9 mouse cellular contexts compared by ENCODE assay signal in genomic region chr12:118529428-118530361, GRCm38 (mm10).
A peak's percentile ranks its signal among the peaks of the same experiment; 100 is the strongest.
DNase-seq lines count a peak whose midpoint lies in the region; ATAC-seq and TF ChIP-seq lines count a peak whose summit lies in the region.
"Had no signal": no experiment of that assay in that cellular context is flagged by ENCODE, and none has a peak within 500 bp of the region (broad histone marks: within the 10 kb centered on the region; RNA-seq: fewer than 3 reads in every experiment).

No protein-coding gene starts in this region.

- H3K36me3 ChIP-seq in heart, embryonic 14.5 days (ENCODE audit: control insufficient read depth, insufficient read depth, low read length) = no peaks in the 10 kb centered on the region
- H3K36me3 ChIP-seq in heart, embryonic 16.5 days (ENCODE audit: control insufficient read depth, insufficient read depth) = no peaks in the 10 kb centered on the region
- H3K36me3 ChIP-seq in neural tube, embryonic 13.5 days = no peaks in the 10 kb centered on the region
- no peaks in the 10 kb centered on the region for H3K36me3 ChIP-seq in thymus, adult 2 months (ENCODE audit: control insufficient read depth, insufficient read depth, low read length)

- H3K9me3 ChIP-seq in heart, embryonic 14.5 days (ENCODE audit: control insufficient read depth, low read length) = no peaks in the 10 kb centered on the region
- H3K9me3 ChIP-seq in heart, embryonic 16.5 days (replicated peaks; ENCODE audit: control insufficient read depth, low read length) = no peaks in the 10 kb centered on the region
- H3K9me3 ChIP-seq in neural tube, embryonic 13.5 days = no peaks in the 10 kb centered on the region

- 3% methylated on average over 36 of the region's 36 CpGs for WGBS in heart, embryonic 14.5 days
- 5% methylated on average over 36 of the region's 36 CpGs for WGBS in heart, embryonic 16.5 days
- 4% methylated on average over 36 of the region's 36 CpGs for WGBS in neural tube, embryonic 13.5 days
- WGBS in thymus, adult 2 months = 34% methylated on average over 36 of the region's 36 CpGs

- H3K4me1 ChIP-seq in heart, embryonic 14.5 days (ENCODE audit: control insufficient read depth in 2 of 2, insufficient read depth in 2 of 2, low read length in 2 of 2) = peaks cover 0 to 11% of the 10 kb centered on the region in 2 experiments; a peak in 2 of 4 replicates
- H3K4me1 ChIP-seq in heart, embryonic 16.5 days (ENCODE audit: control insufficient read depth, insufficient read depth, low read length) = peaks cover 5% of the 10 kb centered on the region; the same call in 1 of the 2 replicates
- peaks cover 15% of the 10 kb centered on the region for H3K4me1 ChIP-seq in neural tube, embryonic 13.5 days (replicated peaks)
- H3K4me1 ChIP-seq in thymus, adult 2 months (replicated peaks; ENCODE audit: control insufficient read depth, insufficient read depth, low read length) = no peaks in the 10 kb centered on the region

- no peak overlapping the region for H3K27ac ChIP-seq in heart, embryonic 14.5 days (replicated peaks in 1 of 2; ENCODE audit: control insufficient read depth in 1 of 2, insufficient read depth in 1 of 2, low read depth in 2 of 2, low read length in 2 of 2)
- H3K27ac ChIP-seq in heart, embryonic 16.5 days (ENCODE audit: low read length) = no peak overlapping the region
- no peak overlapping the region for H3K27ac ChIP-seq in neural tube, embryonic 13.5 days (replicated peaks)
- no peak overlapping the region for H3K27ac ChIP-seq in thymus, adult 2 months (ENCODE audit: control insufficient read depth, insufficient read depth, low read length)

- DNase-seq in heart, postnatal 36 days = no peak
- DNase-seq in kidney, postnatal 14 days = peak; percentile 29
- DNase-seq in spleen, postnatal 4 days (ENCODE audit: low spot score in 2 of 2) = no peak
- DNase-seq in thymus, adult 2 months = no peak

- ATAC-seq in heart, embryonic 14.5 days (ENCODE audit: insufficient number of reproducible peaks, insufficient read depth, low FRiP score, low read depth) = no peak
- no peak for ATAC-seq in heart, embryonic 16.5 days (replicated peaks; ENCODE audit: extremely low read depth, insufficient read depth, low FRiP score)
- peak; percentile 50; the same call in 1 of the 2 replicates for ATAC-seq in neural tube, embryonic 13.5 days (ENCODE audit: low read depth)
- ATAC-seq in CD4-positive, CD25-positive, alpha-beta regulatory T cell, adult 4 months = no peak

- intact Hi-C loops in heart, postnatal 36 days (cut with DNase I) = no loop called here

- no peak for TF ChIP-seq CTCF in thymus, adult 2 months (IDR thresholded peaks at IDR 0.05; ENCODE audit: borderline replicate concordance, control insufficient read depth, extremely low read depth, insufficient read depth, low read length, poor library complexity)

- TF ChIP-seq POLR2A in thymus, adult 2 months (IDR thresholded peaks at IDR 0.05; ENCODE audit: control insufficient read depth, extremely low read depth, insufficient read depth, low read length, poor library complexity) = no peak

- peak overlapping the region; percentile 26; the same call in 1 of the 2 replicates for H3K9ac ChIP-seq in heart, embryonic 14.5 days (ENCODE audit: low read length)
- no peak overlapping the region for H3K9ac ChIP-seq in heart, embryonic 16.5 days (ENCODE audit: low read length)
- peak overlapping the region; percentile 38; the same call in 1 of the 2 replicates for H3K9ac ChIP-seq in neural tube, embryonic 13.5 days

- H3K27me3 ChIP-seq in heart, embryonic 14.5 days (ENCODE audit: control insufficient read depth, insufficient read depth, low read length) = peaks cover 45% of the 10 kb centered on the region
- peaks cover 26% of the 10 kb centered on the region for H3K27me3 ChIP-seq in heart, embryonic 16.5 days (ENCODE audit: control insufficient read depth, insufficient read depth, low read length)
- peaks cover 83% of the 10 kb centered on the region for H3K27me3 ChIP-seq in neural tube, embryonic 13.5 days
- peaks cover 3% of the 10 kb centered on the region; the same call in 1 of the 2 replicates for H3K27me3 ChIP-seq in thymus, adult 2 months (ENCODE audit: control insufficient read depth, insufficient read depth, low read length)

- H3K4me3 ChIP-seq in heart, embryonic 14.5 days (ENCODE audit: control insufficient read depth in 1 of 2, insufficient read depth in 1 of 2, low read depth in 1 of 2, low read length in 2 of 2) = peak overlapping the region; percentile 5 to 37
- peak overlapping the region; percentile 30 for H3K4me3 ChIP-seq in heart, embryonic 16.5 days (ENCODE audit: low read length)
- peak overlapping the region; percentile 27 for H3K4me3 ChIP-seq in neural tube, embryonic 13.5 days
- no peak overlapping the region for H3K4me3 ChIP-seq in thymus, adult 2 months (ENCODE audit: control insufficient read depth, insufficient read depth, low read length)
- H3K4me3 ChIP-seq: erythroblast, embryonic 14.5 days had no signal

- peak overlapping the region; percentile 73 for H3K4me2 ChIP-seq in heart, embryonic 14.5 days (ENCODE audit: low read length)
- peak overlapping the region; percentile 57 for H3K4me2 ChIP-seq in heart, embryonic 16.5 days (ENCODE audit: low read depth, low read length)
- H3K4me2 ChIP-seq in neural tube, embryonic 13.5 days = peak overlapping the region; percentile 54
